Mouse (Mus musculus): ENCODE data around the gene Moap1. TPM values are rescaled to one million over a fixed set of nuclear protein-coding genes. Genes with fewer than 3 reads are reported as not detected.
A peak's percentile ranks its signal among the peaks of the same experiment; 100 is the strongest.

The Moap1 gene
- polyA plus RNA-seq, 1 experiment from 2014 or later, result 46.0 TPM

DNA sequence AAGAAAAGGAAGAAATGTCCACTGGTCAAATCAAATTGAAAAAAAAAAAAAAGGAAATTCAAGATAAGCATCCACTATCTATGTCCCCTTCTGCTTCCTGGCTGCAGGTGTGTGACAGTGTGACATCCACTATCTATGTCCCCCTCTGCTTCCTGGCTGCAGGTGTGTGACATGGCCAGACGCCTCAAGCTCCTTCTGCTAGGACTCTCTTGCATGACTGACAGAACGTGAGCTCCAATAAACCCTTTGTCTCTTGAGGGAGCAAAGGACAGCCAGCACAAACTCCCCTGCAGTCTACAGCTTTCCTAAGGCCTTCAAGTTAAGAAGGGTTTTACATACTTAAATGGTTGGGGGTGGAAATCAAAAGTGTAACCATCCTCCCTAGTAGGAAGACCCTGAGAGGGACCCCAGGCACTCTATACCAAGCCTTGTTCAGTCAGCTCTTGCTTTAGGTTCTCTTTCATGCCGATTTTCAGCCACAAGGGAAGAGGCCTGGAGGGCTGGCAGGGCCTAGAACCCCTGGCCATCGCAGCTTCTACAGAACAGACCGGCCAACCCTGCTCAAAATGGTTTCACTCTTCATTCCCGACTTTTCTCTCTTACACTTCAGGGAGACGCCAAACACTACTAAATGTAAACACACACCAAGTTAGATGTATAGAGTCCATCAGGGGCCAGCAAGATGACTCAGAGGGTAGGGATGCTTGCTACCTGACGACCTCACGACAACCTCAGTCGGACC lies 28.6 kb downstream of the Moap1 start:
- no peaks in the 10 kb centered on the region for H3K27me3 ChIP-seq (ENCODE audit: control insufficient read depth, insufficient read depth, low read length)

GRCm38 (mm10) chr12:102714116-102714515 lies 29.3 kb downstream of the Moap1 start:
- H3K9me3 ChIP-seq (ENCODE audit: control insufficient read depth, low read length), result no peaks in the 10 kb centered on the region
- H3K9ac ChIP-seq (ENCODE audit: low read length), result no peak overlapping the region
- no peak overlapping the region for H3K4me3 ChIP-seq (ENCODE audit: low read depth, low read length)
- no peak for ATAC-seq (ENCODE audit: insufficient read depth, low FRiP score, low TSS enrichment)
- H3K27ac ChIP-seq (ENCODE audit: low read depth, low read length), result no peak overlapping the region
- H3K27me3 ChIP-seq (ENCODE audit: control insufficient read depth, insufficient read depth, low read length), result no peaks in the 10 kb centered on the region
- WGBS, result 68% methylated on average over 2 of the region's 2 CpGs
- H3K4me2 ChIP-seq (ENCODE audit: low read depth), result no peak overlapping the region
- DNase-seq (ENCODE audit: low spot score), result no peak
- no peaks in the 10 kb centered on the region for H3K4me1 ChIP-seq (ENCODE audit: control insufficient read depth, insufficient read depth, low read length)
- H3K36me3 ChIP-seq (ENCODE audit: control insufficient read depth, insufficient read depth, low read length), result no peaks in the 10 kb centered on the region

More for the DNA sequence above, 28.6 kb downstream of the Moap1 start:
- no peak for ATAC-seq (ENCODE audit: insufficient read depth, low FRiP score, low TSS enrichment)
- no peaks in the 10 kb centered on the region for H3K36me3 ChIP-seq (ENCODE audit: control insufficient read depth, insufficient read depth, low read length)
- H3K4me2 ChIP-seq (ENCODE audit: low read depth), result no peak overlapping the region
- no peak for DNase-seq (ENCODE audit: low spot score)
- H3K4me3 ChIP-seq (ENCODE audit: low read depth, low read length), result no peak overlapping the region
- WGBS, result 86% methylated on average over 10 of the region's 10 CpGs
- H3K9ac ChIP-seq (ENCODE audit: low read length), result no peak overlapping the region
- no peaks in the 10 kb centered on the region for H3K9me3 ChIP-seq (ENCODE audit: control insufficient read depth, low read length)
- no peak overlapping the region for H3K27ac ChIP-seq (ENCODE audit: low read depth, low read length)
- no peaks in the 10 kb centered on the region for H3K4me1 ChIP-seq (ENCODE audit: control insufficient read depth, insufficient read depth, low read length)

DNA sequence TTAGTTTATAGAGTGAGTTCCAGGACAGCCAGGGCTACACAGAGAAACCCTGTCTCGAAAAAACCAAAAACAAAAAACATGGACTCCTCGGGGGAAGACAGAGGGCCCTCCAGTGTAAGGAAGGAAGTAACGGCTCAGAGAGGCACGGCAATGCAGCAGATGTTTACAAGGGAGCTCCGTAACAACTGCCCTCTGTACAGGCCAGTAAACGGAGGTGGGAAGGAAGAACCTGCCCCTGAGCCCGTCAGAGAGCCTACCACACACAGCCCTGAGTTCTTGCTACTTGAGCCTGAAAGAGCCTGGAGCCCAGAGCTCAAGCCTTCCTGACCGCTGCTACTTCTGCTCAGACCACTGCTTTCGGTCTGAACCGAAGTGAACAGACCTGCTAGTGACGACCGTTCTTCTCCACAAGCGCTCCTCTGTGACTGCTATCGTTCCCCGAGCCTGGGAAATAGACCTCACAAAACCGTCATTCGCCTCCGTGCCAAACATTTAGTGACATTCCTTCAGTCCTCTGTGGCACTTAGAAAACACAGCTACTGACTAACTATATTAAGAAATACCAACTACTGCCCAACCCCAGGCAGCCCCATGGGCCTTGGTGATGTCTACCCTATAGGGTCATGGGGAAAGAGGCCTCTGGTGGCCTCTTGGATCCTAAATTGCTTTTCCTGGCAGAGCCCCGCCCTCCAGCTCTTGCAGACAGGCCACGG lies 30.2 kb downstream of the Moap1 start:
- Histone ChIP-seq H3K4me3 (ENCODE audit: low read depth, low read length) (no peak overlapping the region), H3K27ac (ENCODE audit: low read depth, low read length) (no peak overlapping the region), H3K4me2 (ENCODE audit: low read depth) (no peak overlapping the region), H3K36me3 (ENCODE audit: control insufficient read depth, insufficient read depth, low read length) (no peaks in the 10 kb centered on the region), H3K27me3 (ENCODE audit: control insufficient read depth, insufficient read depth, low read length) (no peaks in the 10 kb centered on the region), H3K4me1 (ENCODE audit: control insufficient read depth, insufficient read depth, low read length) (no peaks in the 10 kb centered on the region), H3K9ac (ENCODE audit: low read length) (no peak overlapping the region), H3K9me3 (ENCODE audit: control insufficient read depth, low read length) (no peaks in the 10 kb centered on the region)
- DNase-seq (ENCODE audit: low spot score) (no peak), ATAC-seq (ENCODE audit: insufficient read depth, low FRiP score, low TSS enrichment) (no peak)
- WGBS, result 76% methylated on average over 20 of the region's 20 CpGs

DNA sequence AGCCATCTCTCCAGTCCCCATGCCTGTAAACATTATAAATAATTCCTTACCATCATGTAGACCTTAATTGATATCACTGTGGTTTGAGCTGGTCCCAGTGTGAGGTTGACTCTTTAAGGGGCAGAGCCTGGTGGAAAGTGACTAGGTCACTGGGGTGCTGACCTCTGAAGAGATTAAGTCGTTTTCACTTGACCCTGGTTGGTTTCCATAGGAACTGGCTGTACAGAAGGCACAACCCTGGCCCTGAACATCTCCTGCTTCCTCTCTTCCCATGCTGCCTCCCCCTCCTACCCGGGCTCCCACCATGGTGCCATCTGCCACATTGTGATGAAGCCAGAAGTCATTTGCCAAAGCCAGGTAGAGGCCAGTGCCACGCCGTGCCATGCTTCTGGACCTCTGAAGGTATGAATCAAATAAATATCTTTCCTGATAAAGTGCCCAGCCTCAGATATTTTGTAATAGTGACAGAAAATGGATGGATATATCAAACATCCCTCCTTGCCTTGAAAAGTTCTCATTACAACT lies 32.5 kb downstream of the Moap1 start:
- no peaks in the 10 kb centered on the region for H3K27me3 ChIP-seq (ENCODE audit: control insufficient read depth, insufficient read depth, low read length)
- H3K36me3 ChIP-seq (ENCODE audit: control insufficient read depth, insufficient read depth, low read length), result no peaks in the 10 kb centered on the region
- H3K27ac ChIP-seq (ENCODE audit: low read depth, low read length), result no peak overlapping the region
- DNase-seq (ENCODE audit: low spot score), result no peak
- no peak overlapping the region for H3K4me3 ChIP-seq (ENCODE audit: low read depth, low read length)
- no peaks in the 10 kb centered on the region for H3K9me3 ChIP-seq (ENCODE audit: control insufficient read depth, low read length)
- 61% methylated on average over 4 of the region's 4 CpGs for WGBS
- H3K4me1 ChIP-seq (ENCODE audit: control insufficient read depth, insufficient read depth, low read length), result peaks cover 1% of the 10 kb centered on the region
- no peak overlapping the region for H3K9ac ChIP-seq (ENCODE audit: low read length)
- no peak for ATAC-seq (ENCODE audit: insufficient read depth, low FRiP score, low TSS enrichment)
- H3K4me2 ChIP-seq (ENCODE audit: low read depth), result no peak overlapping the region

GRCm38 (mm10) chr12:102709896-102710295 lies 33.6 kb downstream of the Moap1 start:
- Histone ChIP-seq H3K36me3 (ENCODE audit: control insufficient read depth, insufficient read depth, low read length) (no peaks in the 10 kb centered on the region), H3K27ac (ENCODE audit: low read depth, low read length) (no peak overlapping the region), H3K4me1 (ENCODE audit: control insufficient read depth, insufficient read depth, low read length) (peaks cover 7% of the 10 kb centered on the region), H3K9me3 (ENCODE audit: control insufficient read depth, low read length) (no peaks in the 10 kb centered on the region), H3K4me2 (ENCODE audit: low read depth) (no peak overlapping the region), H3K4me3 (ENCODE audit: low read depth, low read length) (no peak overlapping the region), H3K9ac (ENCODE audit: low read length) (no peak overlapping the region), H3K27me3 (ENCODE audit: control insufficient read depth, insufficient read depth, low read length) (no peaks in the 10 kb centered on the region)
- 87% methylated on average over 5 of the region's 5 CpGs for WGBS
- no peak for ATAC-seq (ENCODE audit: insufficient read depth, low FRiP score, low TSS enrichment)
- no peak for DNase-seq (ENCODE audit: low spot score)

- no peaks in the 10 kb centered on the region for H3K27me3 ChIP-seq (ENCODE audit: control insufficient read depth, insufficient read depth, low read length)
- ATAC-seq (ENCODE audit: insufficient read depth, low FRiP score, low TSS enrichment) (no peak), DNase-seq (ENCODE audit: low spot score) (no peak)
- H3K4me1 ChIP-seq (ENCODE audit: control insufficient read depth, insufficient read depth, low read length), result peaks cover 13% of the 10 kb centered on the region
- H3K27ac ChIP-seq (ENCODE audit: low read depth, low read length), result no peak overlapping the region
- WGBS, result 76% methylated on average over 11 of the region's 11 CpGs
- no peak overlapping the region for H3K4me2 ChIP-seq (ENCODE audit: low read depth)
- no peaks in the 10 kb centered on the region for H3K36me3 ChIP-seq (ENCODE audit: control insufficient read depth, insufficient read depth, low read length)
- H3K9ac ChIP-seq (ENCODE audit: low read length), result no peak overlapping the region
- no peak overlapping the region for H3K4me3 ChIP-seq (ENCODE audit: low read depth, low read length)
- no peaks in the 10 kb centered on the region for H3K9me3 ChIP-seq (ENCODE audit: control insufficient read depth, low read length)
These were observed 35.2 kb downstream of the Moap1 start for GRCm38 (mm10) chr12:102708220-102708619.

GRCm38 (mm10) chr12:102706833-102707463 lies 36.5 kb downstream of the Moap1 start:
- no peak overlapping the region for H3K27ac ChIP-seq (ENCODE audit: low read depth, low read length)
- H3K9ac ChIP-seq (ENCODE audit: low read length), result no peak overlapping the region
- no peaks in the 10 kb centered on the region for H3K9me3 ChIP-seq (ENCODE audit: control insufficient read depth, low read length)
- ATAC-seq (ENCODE audit: insufficient read depth, low FRiP score, low TSS enrichment) (no peak), DNase-seq (ENCODE audit: low spot score) (no peak)
- no peaks in the 10 kb centered on the region for H3K27me3 ChIP-seq (ENCODE audit: control insufficient read depth, insufficient read depth, low read length)
- H3K4me1 ChIP-seq (ENCODE audit: control insufficient read depth, insufficient read depth, low read length), result peaks cover 22% of the 10 kb centered on the region
- H3K4me3 ChIP-seq (ENCODE audit: low read depth, low read length), result no peak overlapping the region
- H3K4me2 ChIP-seq (ENCODE audit: low read depth), result no peak overlapping the region
- H3K36me3 ChIP-seq (ENCODE audit: control insufficient read depth, insufficient read depth, low read length), result no peaks in the 10 kb centered on the region
- 92% methylated on average over 10 of the region's 10 CpGs for WGBS

DNA sequence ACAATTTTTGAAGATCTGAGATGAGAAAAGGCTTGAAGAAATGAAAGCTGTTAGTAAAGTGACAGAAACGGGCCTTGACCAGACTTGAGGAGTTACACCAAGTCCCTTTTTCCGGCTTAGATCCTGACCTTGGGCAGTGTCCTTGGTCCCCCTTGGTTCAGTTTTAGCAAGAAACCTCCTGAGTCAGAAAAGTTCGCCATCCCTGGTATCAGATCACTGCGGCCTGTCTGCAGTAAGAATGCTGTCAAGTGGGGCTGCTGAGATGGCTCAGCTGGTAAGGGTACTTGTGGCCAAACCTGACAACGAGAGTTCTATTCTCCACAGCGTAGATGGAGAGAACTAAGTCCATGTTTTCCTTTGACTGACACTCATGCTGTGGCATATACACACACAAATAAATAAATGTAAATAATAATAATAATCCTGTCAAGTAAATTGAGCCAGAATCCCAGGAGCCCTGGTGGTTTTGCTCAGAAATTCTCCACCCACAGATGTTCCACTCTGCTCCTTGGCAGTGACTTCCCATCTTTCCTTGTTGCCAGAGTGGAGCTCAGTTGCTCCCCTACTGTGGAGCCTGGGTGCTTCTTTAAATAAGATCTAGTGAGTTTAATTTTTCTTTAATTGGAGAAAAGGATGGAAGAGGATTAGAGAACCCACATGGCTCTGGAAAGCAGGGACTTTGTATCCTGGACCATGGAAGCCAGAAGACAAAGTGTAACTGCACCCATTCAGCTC lies 37.4 kb downstream of the Moap1 start:
- peak overlapping the region; percentile 86; the same call in 1 of the 2 replicates for H3K9ac ChIP-seq (ENCODE audit: low read length)
- no peaks in the 10 kb centered on the region for H3K9me3 ChIP-seq (ENCODE audit: control insufficient read depth, low read length)
- 77% methylated on average over 6 of the region's 6 CpGs for WGBS
- peak overlapping the region; percentile 81; the same call in 1 of the 2 replicates for H3K4me3 ChIP-seq (ENCODE audit: low read depth, low read length)
- peak overlapping the region; percentile 91 for H3K4me2 ChIP-seq (ENCODE audit: low read depth)
- H3K36me3 ChIP-seq (ENCODE audit: control insufficient read depth, insufficient read depth, low read length), result no peaks in the 10 kb centered on the region
- peaks cover 22% of the 10 kb centered on the region for H3K4me1 ChIP-seq (ENCODE audit: control insufficient read depth, insufficient read depth, low read length)
- H3K27ac ChIP-seq (ENCODE audit: low read depth, low read length), result no peak overlapping the region
- DNase-seq (ENCODE audit: low spot score) (no peak), ATAC-seq (ENCODE audit: insufficient read depth, low FRiP score, low TSS enrichment) (no peak)
- H3K27me3 ChIP-seq (ENCODE audit: control insufficient read depth, insufficient read depth, low read length), result no peaks in the 10 kb centered on the region

All from neural tube, embryonic 11.5 days (tissue).